Mouse (Mus musculus): ENCODE results near the gene Stard5.

The Stard5 gene

DNA sequence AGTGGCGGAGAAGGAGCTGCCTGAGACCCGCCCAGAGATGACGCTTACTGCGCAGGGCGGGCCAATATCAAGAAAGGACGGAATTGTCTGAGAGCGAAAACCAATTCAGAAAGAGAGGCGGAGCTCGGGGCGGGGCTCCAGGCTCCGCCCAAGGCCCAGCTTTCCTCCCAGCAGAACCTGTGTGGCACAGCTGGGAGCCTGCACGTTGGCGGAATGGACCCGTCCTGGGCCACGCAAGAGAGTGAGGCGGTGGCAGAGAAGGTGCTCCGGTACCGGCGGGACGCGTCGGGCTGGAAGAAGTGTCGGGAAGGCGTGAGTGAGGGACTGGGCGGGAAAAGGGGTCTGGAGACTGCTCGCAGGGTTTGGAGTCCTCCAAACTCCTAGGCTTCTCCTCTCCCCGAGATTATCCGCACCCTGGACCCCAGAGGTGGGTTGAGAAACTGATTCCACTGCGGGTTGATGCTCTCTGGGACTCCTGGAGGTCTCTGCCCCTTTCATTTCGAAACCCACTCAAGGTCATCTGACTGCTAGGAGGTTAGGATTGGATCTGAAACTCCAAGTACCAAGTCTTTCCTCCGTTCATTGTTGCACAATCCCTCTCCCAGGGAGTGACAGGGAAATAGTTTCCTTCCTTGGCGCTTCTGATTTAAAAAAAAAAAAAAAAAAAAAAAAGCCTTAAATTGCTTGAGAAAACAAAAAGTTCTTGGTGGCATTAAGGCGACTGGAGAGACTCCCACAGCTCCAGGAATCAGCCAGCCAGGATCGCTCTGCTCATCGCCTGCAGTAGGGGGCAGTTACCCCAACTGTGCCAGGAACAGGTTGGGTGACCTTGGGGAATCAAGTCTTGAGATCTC is at the start of gene Stard5:
Gene Stard5, plus strand, starts transcription at position 132 of the 854 bp plus-strand sequence.
- DNase-seq (ENCODE audit: low spot score in 2 of 2): peak; percentile 84 to 90

DNA sequence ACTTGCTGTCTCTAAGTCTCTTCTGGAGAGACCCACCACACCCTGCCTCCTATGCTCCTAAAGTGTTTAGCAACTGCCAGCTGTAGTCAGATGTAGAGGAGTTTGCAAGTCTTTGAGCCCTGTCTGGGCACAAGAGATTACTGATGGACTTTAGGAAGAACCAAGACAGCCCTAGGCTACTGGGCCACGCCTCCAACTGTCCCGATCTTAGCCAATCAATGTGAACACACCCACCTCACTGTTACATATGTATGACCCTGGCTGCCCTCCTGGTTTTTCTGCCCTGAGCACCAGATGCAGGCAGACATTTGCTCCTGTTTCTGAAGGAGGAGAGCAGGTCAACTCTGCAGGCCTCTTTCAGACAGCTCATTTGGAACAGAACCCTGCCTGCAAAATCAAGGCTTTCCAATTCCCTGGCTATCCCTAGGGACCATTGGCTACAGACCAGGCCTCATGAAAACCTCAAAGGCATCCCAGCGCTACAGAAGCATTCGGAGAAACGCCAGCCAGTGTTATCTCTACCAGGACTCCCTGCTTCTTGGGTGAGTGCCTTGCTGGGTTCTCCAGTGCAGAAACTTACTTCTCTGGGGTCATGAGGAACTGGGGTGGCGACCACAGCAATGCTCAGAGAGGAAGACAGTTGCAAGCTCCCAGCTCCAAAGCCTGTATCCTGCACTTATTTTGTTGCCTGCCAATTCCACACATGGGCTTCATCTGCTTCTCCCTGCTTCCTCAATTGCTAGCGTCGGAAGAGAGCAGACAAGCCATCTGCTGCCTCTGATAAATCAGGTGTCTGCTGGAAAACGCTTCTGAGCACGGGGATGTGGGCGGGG is 46.9 kb upstream of the Stard5 start, which contains the start of gene Tmc3:
Gene Tmc3, plus strand, starts transcription at position 289 of the 833 bp plus-strand sequence.
- DNase-seq (ENCODE audit: low spot score in 2 of 2): peak; percentile 15 to 52

DNA sequence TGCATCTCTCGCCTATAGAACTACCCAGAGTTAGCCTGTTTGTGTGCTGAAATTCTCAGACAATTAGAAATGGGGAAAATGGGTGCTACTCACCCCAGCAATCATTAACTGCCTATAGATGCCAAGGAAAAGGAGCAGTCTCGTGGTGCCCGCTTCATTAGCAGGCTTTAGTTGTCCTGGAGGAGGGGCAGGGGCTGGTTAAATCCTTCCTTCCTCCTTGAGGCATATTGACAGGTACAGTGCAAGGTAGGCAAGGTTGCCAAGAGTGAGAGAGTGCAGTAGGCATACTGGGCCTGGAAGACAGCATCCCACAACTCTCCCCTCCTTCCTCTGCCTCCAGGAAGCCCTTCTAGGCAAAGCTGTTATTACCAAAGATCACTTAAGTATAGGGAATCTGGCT is 37.7 kb upstream of the Stard5 start:
- no peak for DNase-seq (ENCODE audit: low spot score in 2 of 2)

DNA sequence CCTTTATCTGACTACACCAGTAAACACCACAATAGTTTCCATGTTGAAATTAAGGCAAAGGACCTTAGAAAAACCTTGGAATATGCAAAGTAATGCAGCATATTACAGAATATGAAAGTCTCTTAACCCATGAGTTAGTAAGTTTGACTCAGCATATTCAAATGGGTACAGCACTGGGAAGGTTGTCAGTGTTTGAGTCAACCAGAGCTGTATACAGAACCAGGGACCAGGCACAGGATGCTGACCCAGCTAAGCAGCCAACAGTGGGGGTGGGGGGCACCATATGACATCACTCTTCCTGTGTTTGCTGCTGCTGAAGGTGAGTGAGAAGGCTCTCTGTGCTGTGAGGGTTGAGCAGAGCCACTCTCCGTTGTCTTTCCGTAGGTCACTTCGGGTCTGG is 34.7 kb upstream of the Stard5 start:
- DNase-seq (ENCODE audit: low spot score in 2 of 2): no peak

DNA sequence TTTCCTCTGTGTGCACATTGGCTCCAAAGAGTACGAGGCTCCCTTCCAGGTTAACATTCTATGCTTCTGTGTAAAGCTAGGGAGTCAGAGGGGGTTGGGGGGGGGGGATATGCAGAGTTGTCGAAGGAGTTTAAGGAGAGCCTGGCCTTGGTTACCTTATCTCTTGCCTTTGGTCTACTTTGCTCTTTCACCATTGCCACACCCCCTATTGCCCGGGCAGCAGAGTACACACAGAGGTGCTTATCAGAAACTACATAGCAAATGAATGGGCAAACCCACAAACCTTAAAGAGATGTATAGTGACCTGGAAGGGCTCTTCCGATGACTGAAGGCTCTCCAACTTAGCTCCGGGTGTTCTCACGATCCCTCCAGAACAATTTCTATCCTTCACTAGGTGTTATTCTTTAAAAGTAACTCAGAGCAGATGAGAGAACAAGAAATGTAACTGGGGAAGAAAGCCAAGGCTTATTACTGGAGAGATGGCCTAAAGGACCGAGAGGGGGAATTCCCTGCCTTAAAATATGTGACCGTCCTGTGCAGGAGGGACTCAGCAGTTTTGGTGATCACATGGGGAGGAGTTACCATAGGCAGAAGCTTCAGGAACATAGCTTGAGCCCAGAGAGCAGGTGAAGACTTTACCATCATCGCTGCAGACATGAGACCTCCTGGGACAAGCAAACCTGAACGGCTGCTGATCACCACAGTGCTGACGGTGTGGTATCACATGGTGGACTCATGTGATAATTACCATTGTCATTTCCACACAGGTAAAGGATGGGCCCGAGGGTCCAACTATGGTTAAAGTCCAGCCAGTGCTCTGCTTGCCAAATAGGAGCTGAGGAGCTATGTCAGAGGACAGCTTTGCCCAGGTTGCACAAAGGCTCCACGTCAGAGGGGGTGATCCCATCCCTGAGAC is 32.5 kb upstream of the Stard5 start:
- DNase-seq (ENCODE audit: low spot score in 2 of 2): no peak

DNA sequence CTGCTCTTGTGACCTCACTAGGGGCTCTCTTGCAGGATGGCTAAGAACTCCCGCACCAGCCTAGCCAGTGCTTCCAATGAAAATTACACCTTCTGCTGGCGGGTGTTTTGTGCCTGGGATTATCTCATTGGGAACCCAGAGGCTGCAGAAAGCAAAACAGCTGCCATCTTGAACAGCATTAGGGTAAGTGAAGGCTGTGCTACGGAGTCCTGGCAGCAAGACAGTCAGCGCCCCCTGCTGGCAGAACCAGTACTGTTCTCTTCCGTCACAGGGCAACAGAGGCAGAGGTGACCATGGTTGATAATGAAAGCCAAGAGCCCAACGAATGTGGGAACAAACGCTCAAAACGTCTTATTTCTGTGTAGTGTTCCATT is 31.9 kb upstream of the Stard5 start:
- peak; percentile 10 to 15 for DNase-seq (ENCODE audit: low spot score in 2 of 2)

DNA sequence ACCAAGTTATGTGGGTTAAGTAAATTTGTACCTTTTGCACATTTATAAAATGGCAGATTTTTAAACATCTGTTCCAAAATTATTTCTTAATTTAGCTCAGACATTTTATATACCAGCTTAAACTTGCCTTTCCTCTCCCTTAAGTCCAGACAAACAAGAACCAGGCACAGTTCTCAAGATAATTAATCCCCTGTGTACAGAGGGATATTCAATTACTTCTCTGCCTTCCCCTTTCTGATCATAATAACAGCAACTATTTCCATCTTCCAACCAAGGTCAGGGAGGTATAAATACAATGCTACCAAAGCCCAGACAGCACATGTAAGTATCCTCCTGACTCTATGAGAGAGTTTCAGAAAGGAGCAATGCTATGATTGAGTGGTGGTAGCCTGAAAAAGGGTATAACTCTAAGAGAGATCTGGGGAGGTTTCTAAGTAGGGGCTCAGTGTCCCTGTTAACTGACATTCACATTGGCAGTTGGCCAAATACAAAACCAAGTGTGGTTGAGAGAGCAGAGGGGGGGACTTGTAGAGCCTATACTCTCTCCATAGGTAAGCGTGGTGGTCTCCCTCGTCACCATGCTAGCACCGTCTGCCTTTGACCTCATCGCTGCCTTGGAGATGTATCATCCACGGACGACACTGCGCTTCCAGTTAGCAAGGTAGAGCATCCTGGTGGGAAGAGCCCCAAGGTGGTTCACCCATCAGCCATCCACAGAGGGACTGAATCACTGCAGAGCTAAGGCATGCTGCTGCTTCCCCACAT is 27.4 kb upstream of the Stard5 start:
- DNase-seq (ENCODE audit: low spot score in 2 of 2): no peak

DNA sequence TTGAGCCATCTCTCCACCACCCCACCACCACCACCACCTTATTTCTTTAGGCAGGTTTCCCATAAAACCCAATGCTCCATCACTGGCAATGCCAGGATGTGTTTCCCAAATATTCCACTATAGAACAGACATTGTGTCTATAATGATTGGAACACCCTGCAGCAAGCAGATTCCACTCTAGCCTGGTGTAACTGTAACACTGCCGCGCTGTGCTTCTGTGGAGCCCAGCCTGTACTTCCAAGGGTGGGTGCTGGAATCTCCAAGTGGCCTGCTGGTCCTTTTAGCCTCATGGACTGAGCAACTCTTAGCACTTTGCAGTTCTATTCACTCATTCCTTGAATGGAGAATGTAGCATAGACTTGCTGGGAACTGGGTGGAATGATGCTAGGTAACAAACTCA is 25.0 kb upstream of the Stard5 start:
- DNase-seq (ENCODE audit: low spot score in 2 of 2): no peak

DNA sequence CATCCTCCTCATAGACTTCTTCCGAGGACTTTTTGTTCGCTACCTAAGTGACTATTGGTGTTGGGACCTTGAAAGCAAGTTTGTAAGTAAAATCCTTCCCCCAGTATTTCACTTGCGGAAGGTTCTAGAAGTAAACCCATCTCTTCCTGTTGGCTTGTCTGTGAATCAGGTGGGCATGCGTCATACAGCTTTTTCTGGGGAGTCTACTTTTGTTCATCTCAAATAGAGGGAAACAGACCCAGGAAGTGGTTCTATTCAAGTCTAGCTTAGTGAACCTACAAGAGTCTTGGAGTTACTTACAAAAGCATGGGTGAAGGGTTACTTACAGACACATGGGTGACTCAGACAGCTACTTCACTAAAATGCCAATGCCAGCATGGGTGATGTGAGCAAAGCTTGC is 21.9 kb upstream of the Stard5 start:
- DNase-seq (ENCODE audit: low spot score in 2 of 2): no peak

DNA sequence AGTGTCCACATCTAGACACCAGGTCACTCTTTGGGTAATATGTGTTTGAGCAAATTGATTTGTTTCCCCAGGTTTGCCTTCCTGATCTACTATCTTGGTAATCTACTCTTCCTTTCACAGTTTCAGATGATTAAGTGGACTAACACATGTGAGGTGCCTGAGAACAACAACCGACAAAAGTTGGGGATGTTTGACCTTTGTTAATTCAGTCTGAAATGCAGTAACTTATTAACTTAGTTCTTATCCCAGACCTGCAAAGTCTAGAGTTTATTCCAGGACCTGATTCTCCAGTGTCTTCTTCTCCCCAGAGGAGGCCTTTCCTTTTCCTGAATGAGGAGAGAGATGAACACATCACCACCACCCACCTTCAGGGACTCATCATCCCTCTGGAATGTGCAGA is 19.9 kb upstream of the Stard5 start:
- no peak for DNase-seq (ENCODE audit: low spot score in 2 of 2)

DNA sequence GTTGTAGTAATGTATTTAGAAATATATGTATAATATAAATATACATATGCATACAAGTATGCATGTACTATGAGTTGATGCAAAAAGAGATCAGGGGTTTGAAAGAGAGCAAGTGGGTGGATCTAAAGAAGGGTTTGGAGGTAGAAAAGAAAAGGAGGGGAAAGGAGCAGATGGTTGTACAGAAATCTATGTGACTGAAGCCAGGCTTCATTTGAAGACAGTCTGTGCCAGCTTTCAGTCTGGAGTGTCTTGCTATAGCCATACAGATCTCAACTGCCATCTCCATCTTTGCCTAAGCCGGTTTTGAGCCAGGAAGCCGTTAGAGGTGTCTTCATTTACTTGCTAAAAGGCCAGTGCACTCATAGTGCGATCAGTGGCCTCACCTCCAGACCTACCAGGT is 16.5 kb upstream of the Stard5 start:
- peak in 1 of 2 experiments; percentile 14 for DNase-seq (ENCODE audit: low spot score in 2 of 2)

DNA sequence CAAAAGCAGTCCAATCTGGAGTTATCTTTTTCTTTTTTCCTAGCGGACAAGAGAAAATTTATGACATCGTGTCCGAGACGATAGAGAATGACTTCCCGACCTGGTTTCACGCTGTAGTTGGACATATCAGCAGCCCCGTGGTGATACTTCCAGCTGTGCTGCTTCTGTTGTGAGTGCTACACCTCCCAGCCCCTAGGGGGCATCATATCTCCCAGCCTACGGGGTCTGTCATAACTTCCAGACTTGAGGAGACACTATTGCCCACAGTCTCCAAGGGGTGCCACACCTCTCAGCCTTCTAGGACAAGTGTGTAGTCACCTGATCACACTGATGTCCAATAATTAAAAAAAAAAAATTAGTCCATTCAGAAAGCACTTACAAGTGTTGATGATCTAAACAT is 15.9 kb upstream of the Stard5 start:
- DNase-seq (ENCODE audit: low spot score in 2 of 2): no peak

DNA sequence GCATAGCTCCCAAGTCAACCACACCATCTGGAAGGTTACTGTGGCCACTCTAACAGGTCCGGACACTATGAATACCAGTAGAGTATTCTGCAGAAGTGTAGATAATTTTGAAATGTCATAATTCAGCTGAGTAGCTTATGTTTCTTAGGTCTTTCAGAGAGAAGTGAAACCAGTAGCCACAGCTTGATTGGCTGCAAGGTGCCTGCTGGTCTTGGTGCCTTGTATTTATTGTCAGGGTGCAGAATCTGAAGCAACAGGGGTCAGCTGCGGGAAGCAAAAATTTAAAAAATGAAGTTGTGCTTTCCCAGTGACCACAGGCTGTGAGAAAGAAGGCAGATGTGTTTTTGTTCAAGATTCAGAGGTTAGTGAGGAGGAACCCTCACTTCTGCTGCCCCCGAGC is 15.5 kb upstream of the Stard5 start:
- no peak for DNase-seq (ENCODE audit: low spot score in 2 of 2)

DNA sequence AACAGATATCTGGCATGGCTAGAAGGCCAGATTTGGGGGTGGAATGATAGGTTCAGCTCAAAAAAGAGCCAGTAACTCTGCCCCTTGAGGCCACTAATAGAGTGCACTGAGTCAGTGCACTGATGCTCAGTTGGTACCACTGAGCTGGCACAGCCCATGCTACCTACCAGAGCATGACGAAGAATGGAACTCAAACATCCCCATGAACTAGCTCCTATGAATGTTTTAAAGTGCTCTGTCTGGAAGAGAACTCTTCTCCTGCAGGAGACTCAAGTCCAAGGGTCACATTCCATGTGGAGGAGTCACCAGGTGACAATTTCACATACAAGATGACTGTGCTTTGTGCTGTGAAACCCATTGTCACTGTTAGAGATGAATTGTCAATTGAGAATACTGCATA is 13.1 kb upstream of the Stard5 start:
- DNase-seq (ENCODE audit: low spot score in 2 of 2): no peak

DNA sequence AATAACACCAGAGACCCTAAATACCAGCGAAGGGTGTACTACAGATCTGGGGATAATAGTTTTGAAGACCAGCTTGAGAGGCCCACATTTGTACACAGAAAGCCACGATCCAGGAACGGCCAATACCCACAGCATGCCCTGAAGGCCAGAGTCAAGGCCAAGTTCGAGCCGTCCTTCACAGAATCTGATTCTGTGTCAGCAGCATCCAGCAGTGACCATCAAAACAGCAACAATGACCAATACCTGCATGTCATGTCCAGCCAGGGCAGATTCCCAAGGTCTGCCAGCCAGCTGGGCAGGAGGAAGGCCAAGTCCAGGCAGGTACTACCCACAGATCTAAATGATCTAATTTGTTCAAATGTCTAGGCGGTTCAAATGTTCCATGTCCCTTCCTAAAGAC is 9.2 kb upstream of the Stard5 start:
- no peak for DNase-seq (ENCODE audit: low spot score in 2 of 2)

DNA sequence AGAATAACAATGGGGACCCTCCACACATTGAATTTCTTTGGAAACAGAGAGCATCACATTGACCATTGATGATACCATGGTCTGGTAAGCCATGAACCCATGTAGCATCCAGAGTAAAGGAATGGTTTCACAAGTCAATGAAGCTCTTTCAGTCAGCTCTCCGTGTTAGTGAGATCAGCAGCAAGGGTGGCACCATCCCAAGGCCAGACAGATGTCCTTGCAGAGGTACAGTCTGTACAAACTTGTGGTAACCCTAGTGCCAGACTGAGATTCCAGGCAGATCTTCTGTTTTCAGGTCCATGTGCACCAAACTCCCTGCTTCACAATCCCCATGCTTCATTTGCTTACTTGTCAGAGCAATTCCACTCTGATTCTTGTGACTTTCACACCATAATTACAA is 7.7 kb upstream of the Stard5 start:
- DNase-seq (ENCODE audit: low spot score in 2 of 2): no peak

DNA sequence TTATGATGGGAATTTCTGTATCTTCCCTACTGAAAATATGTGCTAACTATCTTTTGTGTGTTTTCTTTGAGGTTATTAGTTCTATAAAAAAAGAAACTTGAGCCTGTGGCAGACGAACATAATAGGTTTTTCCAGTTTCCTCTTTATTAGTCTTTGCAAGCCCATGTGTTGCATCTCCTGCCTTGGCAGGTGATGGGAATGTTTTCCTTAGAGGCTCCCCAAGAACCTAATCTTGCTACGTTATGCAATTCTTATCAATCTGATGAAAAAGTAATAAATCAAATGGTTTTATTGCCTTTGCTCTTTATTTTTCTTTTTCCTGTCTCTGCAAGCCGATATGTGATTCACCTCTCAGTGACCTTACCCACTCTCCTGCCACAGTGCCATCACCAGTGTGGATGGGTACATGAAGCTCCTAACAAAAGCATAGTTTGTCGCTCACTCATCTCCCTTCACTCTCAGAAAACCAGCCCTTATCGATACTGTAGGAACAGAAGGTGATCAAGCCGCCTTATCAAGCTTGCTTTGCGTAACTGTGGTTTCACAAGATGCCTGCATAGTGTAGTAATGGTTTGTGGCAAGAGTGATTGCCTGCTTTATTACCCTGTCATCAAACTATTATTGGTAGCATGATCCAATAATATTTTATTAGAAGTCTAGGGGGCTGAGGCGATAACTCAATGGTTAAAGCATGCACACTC is 5.1 kb upstream of the Stard5 start:
- DNase-seq (ENCODE audit: low spot score in 2 of 2): no peak

DNA sequence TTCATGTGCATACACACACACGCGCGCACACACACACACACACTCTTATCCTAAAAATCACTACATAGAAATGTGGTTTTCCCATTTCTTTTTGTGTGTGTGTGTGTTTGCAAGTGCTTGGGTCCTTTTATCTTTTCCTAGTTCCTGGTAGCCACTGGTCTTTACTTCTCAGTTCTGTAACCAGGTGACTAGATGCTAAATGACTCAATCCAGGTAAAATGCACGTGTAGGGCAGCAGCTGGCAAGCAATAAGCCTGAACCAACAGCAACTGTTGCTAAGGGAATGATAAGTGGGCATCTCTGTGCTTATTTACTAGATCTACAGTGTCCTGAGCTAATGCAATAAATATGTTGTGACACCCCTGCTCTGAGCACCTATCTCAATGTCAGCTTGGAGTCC is 4.4 kb upstream of the Stard5 start:
- no peak for DNase-seq (ENCODE audit: low spot score in 2 of 2)

DNA sequence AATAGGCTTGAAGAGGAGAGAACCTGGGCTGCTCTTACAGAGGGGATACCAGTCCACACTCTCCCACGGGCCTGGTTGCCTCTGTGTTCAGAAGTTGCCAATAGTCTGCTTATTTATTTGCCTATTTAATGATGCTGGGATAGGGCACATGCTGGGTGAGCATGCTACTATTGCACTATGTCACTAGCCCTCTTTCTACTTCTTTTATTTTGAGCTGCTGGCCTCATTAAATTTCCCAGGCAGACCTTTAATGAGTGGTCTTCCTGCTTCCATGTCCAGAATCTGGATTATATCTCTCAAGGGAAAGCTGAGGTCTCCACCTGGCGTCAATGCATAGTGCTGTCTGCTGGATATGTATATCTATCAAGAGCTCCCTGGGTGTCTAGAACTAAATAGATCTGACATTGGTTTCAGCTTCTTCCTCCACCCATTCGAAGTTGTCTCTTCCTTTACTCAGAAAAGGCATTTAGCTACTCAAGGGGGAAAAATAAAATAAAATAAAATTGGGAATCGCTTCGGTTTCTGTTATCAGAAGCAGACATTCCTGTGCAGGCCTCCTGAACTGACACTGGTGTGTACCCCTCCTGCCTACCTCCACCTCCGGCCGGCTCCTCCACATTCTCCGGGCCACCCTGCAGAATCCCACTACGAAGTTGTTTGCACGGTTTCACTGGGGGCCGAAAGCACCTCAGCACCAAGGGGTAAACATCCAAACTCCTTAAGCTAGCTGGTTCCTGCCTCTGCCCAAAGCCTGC is 509 bp upstream of the Stard5 start:
- no peak for DNase-seq (ENCODE audit: low spot score in 2 of 2)

DNA sequence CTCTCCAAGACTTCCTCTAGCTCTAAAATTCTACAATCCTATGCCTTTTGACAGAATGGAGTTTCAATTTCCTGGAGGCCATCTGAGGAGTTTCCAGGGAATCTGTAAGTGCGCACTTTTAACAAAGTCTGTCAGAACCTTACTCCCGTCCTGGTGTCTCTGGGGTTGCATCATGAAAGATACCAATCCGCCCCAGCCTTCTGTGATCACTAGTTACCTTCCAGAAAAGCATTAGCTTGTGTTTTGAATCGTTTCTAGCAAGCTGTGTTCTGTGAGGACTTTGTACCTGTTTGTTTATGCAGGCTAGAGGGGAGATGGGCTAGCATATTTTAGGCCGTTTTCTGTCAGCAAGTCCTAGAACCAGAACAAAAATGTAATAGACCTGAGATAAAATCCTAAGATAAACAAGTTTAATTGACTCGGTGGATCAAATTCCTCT is 942 bp downstream of the Stard5 start:
- no peak for DNase-seq (ENCODE audit: low spot score in 2 of 2)
